Mouse (Mus musculus): ENCODE results near the gene Ppia. TPM values are rescaled to one million over a fixed set of nuclear protein-coding genes. Genes with fewer than 3 reads are reported as not detected.
"Not testable (repeated sequence)": the region's sequence is repeated elsewhere in the genome, so short reads cannot be mapped to it uniquely, and the experiment has no call there.

Ppia gene
- total and polyA plus RNA-seq, 3 experiments, result 298 to 328 (median 304) TPM

GRCm38 (mm10) chr11:6444077-6444853 lies 29.0 kb downstream of the Ppia start, which contains the start of gene H2afv:
Gene H2afv (minus strand): TSS chr11:6444443.
- Histone ChIP-seq H3K4me3 (peak within 1 kb of the TSS; percentile 67), H3K27me3 (ENCODE audit: control insufficient read depth, insufficient read depth, low read length) (no peaks in the 10 kb centered on the region), H3K4me1 (ENCODE audit: control insufficient read depth, insufficient read depth, low read length) (peaks cover 6% of the 10 kb centered on the region; the same call in 1 of the 2 replicates), H3K27ac (peak within 1 kb of the TSS; percentile 98), H3K9ac (ENCODE audit: low read depth, low read length) (peak within 1 kb of the TSS; percentile 94), H3K36me3 (ENCODE audit: control insufficient read depth, insufficient read depth, low read length) (peaks cover 4% of the 10 kb centered on the region; the same call in 1 of the 2 replicates), H3K79me2 (replicated peaks; ENCODE audit: control insufficient read depth, insufficient read depth, low read length) (0 out of 2 replicates have a peak, but pooled peaks cover 2% of the 10 kb centered on the region)
- peak; percentile 99 to 100 for DNase-seq
- WGBS, result under 1% methylated on average over 70 of the region's 80 CpGs
- intact Hi-C loops (cut with DNase I), result loop anchor here (2.0 kb wide), 2 partner anchors 27 to 31 kb away; partner anchors contain the start of gene Purb
- peak; percentile 38 for TF ChIP-seq POLR2A (IDR thresholded peaks at IDR 0.05; ENCODE audit: insufficient read depth, low read depth, low read length)
- TF ChIP-seq CTCF (IDR thresholded peaks at IDR 0.05), result peak; percentile 56
- no peak for TF ChIP-seq EP300 (IDR thresholded peaks at IDR 0.05; ENCODE audit: insufficient read depth, low read depth, low read length)

GRCm38 (mm10) chr11:6445441-6445840 lies 30.2 kb downstream of the Ppia start:
- DNase-seq, result no peak
- intact Hi-C loops (cut with DNase I), result loop anchor here (2.0 kb wide), 2 partner anchors 29 kb away; partner anchors contain the start of gene Purb
- Histone ChIP-seq H3K4me3 (no peak overlapping the region), H3K9ac (ENCODE audit: low read depth, low read length) (no peak overlapping the region), H3K27ac (no peak overlapping the region), H3K4me1 (ENCODE audit: control insufficient read depth, insufficient read depth, low read length) (peaks cover 6% of the 10 kb centered on the region; the same call in 1 of the 2 replicates), H3K36me3 (ENCODE audit: control insufficient read depth, insufficient read depth, low read length) (peaks cover 4% of the 10 kb centered on the region; the same call in 1 of the 2 replicates), H3K79me2 (replicated peaks; ENCODE audit: control insufficient read depth, insufficient read depth, low read length) (0 out of 2 replicates have a peak, but pooled peaks cover 2% of the 10 kb centered on the region), H3K27me3 (ENCODE audit: control insufficient read depth, insufficient read depth, low read length) (no peaks in the 10 kb centered on the region)
- TF ChIP-seq CTCF (IDR thresholded peaks at IDR 0.05), result 0 out of 2 replicates have a peak, but pooled peaks have one; percentile 9
- TF ChIP-seq POLR2A (IDR thresholded peaks at IDR 0.05; ENCODE audit: insufficient read depth, low read depth, low read length), result no peak
- 77% methylated on average over 4 of the region's 4 CpGs for WGBS

- WGBS, result 87% methylated on average over 7 of the region's 7 CpGs
- H3K79me2 ChIP-seq (replicated peaks; ENCODE audit: control insufficient read depth, insufficient read depth, low read length), result 0 out of 2 replicates have a peak, but pooled peaks cover 2% of the 10 kb centered on the region
- no peak overlapping the region for H3K27ac ChIP-seq
- H3K4me1 ChIP-seq (ENCODE audit: control insufficient read depth, insufficient read depth, low read length), result peaks cover 6% of the 10 kb centered on the region; the same call in 1 of the 2 replicates
- H3K36me3 ChIP-seq (ENCODE audit: control insufficient read depth, insufficient read depth, low read length), result peaks cover 4% of the 10 kb centered on the region; the same call in 1 of the 2 replicates
- intact Hi-C loops (cut with DNase I), result loop anchor here (2.0 kb wide), 2 partner anchors 29 kb away; partner anchors contain the start of gene Purb
- no peak overlapping the region for H3K4me3 ChIP-seq
- no peaks in the 10 kb centered on the region for H3K27me3 ChIP-seq (ENCODE audit: control insufficient read depth, insufficient read depth, low read length)
- no peak for DNase-seq
- no peak for TF ChIP-seq EP300 (IDR thresholded peaks at IDR 0.05; ENCODE audit: insufficient read depth, low read depth, low read length)
- TF ChIP-seq CTCF (IDR thresholded peaks at IDR 0.05), result no peak
- TF ChIP-seq POLR2A (IDR thresholded peaks at IDR 0.05; ENCODE audit: insufficient read depth, low read depth, low read length), result no peak
- no peak overlapping the region for H3K9ac ChIP-seq (ENCODE audit: low read depth, low read length)
These were observed 30.7 kb downstream of the Ppia start for GRCm38 (mm10) chr11:6445951-6446350.

- no peak overlapping the region for H3K9ac ChIP-seq (ENCODE audit: low read depth, low read length)
- H3K4me3 ChIP-seq, result no peak overlapping the region
- intact Hi-C loops (cut with DNase I), result no loop called here
- TF ChIP-seq EP300 (IDR thresholded peaks at IDR 0.05; ENCODE audit: insufficient read depth, low read depth, low read length) (no peak), POLR2A (IDR thresholded peaks at IDR 0.05; ENCODE audit: insufficient read depth, low read depth, low read length) (no peak), CTCF (IDR thresholded peaks at IDR 0.05) (no peak)
- 61% methylated on average over 4 of the region's 4 CpGs for WGBS
- no peaks in the 10 kb centered on the region for H3K27me3 ChIP-seq (ENCODE audit: control insufficient read depth, insufficient read depth, low read length)
- H3K36me3 ChIP-seq (ENCODE audit: control insufficient read depth, insufficient read depth, low read length), result peaks cover 4% of the 10 kb centered on the region; the same call in 1 of the 2 replicates
- H3K79me2 ChIP-seq (replicated peaks; ENCODE audit: control insufficient read depth, insufficient read depth, low read length), result 0 out of 2 replicates have a peak, but pooled peaks cover 2% of the 10 kb centered on the region
- no peak for DNase-seq
- peaks cover 4% of the 10 kb centered on the region; the same call in 1 of the 2 replicates for H3K4me1 ChIP-seq (ENCODE audit: control insufficient read depth, insufficient read depth, low read length)
- no peak overlapping the region for H3K27ac ChIP-seq
These were observed 32.2 kb downstream of the Ppia start for GRCm38 (mm10) chr11:6447493-6447892.

- H3K27ac ChIP-seq; H3K4me3 ChIP-seq; H3K27me3 ChIP-seq (ENCODE audit: control insufficient read depth, insufficient read depth, low read length); intact Hi-C loops (cut with DNase I); H3K36me3 ChIP-seq (ENCODE audit: control insufficient read depth, insufficient read depth, low read length); H3K4me1 ChIP-seq (ENCODE audit: control insufficient read depth, insufficient read depth, low read length); H3K79me2 ChIP-seq (replicated peaks; ENCODE audit: control insufficient read depth, insufficient read depth, low read length); H3K9ac ChIP-seq (ENCODE audit: low read depth, low read length); DNase-seq: not testable (repeated sequence)
- WGBS, result 85% methylated on average over 5 of the region's 5 CpGs
These were observed 32.9 kb downstream of the Ppia start for GRCm38 (mm10) chr11:6448155-6448554.

GRCm38 (mm10) chr11:6456083-6456482 lies 40.8 kb downstream of the Ppia start:
- Histone ChIP-seq H3K27me3 (ENCODE audit: control insufficient read depth, insufficient read depth, low read length) (no peaks in the 10 kb centered on the region), H3K4me3 (no peak overlapping the region), H3K79me2 (replicated peaks; ENCODE audit: control insufficient read depth, insufficient read depth, low read length) (no peaks in the 10 kb centered on the region), H3K27ac (no peak overlapping the region), H3K9ac (ENCODE audit: low read depth, low read length) (no peak overlapping the region), H3K4me1 (ENCODE audit: control insufficient read depth, insufficient read depth, low read length) (no peaks in the 10 kb centered on the region), H3K36me3 (ENCODE audit: control insufficient read depth, insufficient read depth, low read length) (no peaks in the 10 kb centered on the region)
- WGBS, result 55% methylated on average over 6 of the region's 6 CpGs
- intact Hi-C loops (cut with DNase I), result no loop called here
- TF ChIP-seq POLR2A (IDR thresholded peaks at IDR 0.05; ENCODE audit: insufficient read depth, low read depth, low read length), result no peak
- no peak for TF ChIP-seq EP300 (IDR thresholded peaks at IDR 0.05; ENCODE audit: insufficient read depth, low read depth, low read length)
- TF ChIP-seq CTCF (IDR thresholded peaks at IDR 0.05), result no peak
- DNase-seq, result no peak
